In genomic region chr12:11177408-11178394, GRCm38 (mm10) we compare ENCODE assay signal across 13 mouse cellular contexts. TPM values are rescaled to one million over a fixed set of nuclear protein-coding genes. Genes with fewer than 3 reads are reported as not detected.
A peak's percentile ranks its signal among the peaks of the same experiment; 100 is the strongest.
DNase-seq lines count a peak whose midpoint lies in the region; ATAC-seq and TF ChIP-seq lines count a peak whose summit lies in the region.
"Had no signal": no experiment of that assay in that cellular context is flagged by ENCODE, and none has a peak within 500 bp of the region (broad histone marks: within the 10 kb centered on the region; RNA-seq: fewer than 3 reads in every experiment).

No protein-coding gene starts in this region.

- peak; percentile 19; the same call in 1 of the 2 replicates for TF ChIP-seq CTCF in forebrain, postnatal 0 days (IDR thresholded peaks at IDR 0.05; ENCODE audit: low read depth)
- TF ChIP-seq CTCF in kidney, postnatal 0 days (IDR thresholded peaks at IDR 0.05; ENCODE audit: low read depth) = peak; percentile 52

- peak; percentile 11; the same call in 1 of the 2 replicates for ATAC-seq in forebrain, postnatal 0 days
- no peak for ATAC-seq in forebrain, embryonic 16.5 days
- 0 out of 2 replicates have a peak, but pooled peaks have one; percentile 5 for ATAC-seq in kidney, postnatal 0 days (replicated peaks; ENCODE audit: low FRiP score, low read depth)
- peak; percentile 33 to 54; a peak in 2 of 4 replicates for ATAC-seq in hematopoietic stem cell, adult 5-6 weeks (replicated peaks in 1 of 2; ENCODE audit: insufficient read depth in 1 of 2, low FRiP score in 2 of 2, low TSS enrichment in 1 of 2, low read depth in 1 of 2, poor library complexity in 2 of 2, severe bottlenecking in 2 of 2)

- H3K36me3 ChIP-seq in forebrain, postnatal 0 days (ENCODE audit: insufficient read depth) = no peaks in the 10 kb centered on the region
- no peaks in the 10 kb centered on the region for H3K36me3 ChIP-seq in forebrain, embryonic 16.5 days (ENCODE audit: control insufficient read depth, insufficient read depth)
- H3K36me3 ChIP-seq in kidney, postnatal 0 days (ENCODE audit: insufficient read depth, low read length) = no peaks in the 10 kb centered on the region
- H3K36me3 ChIP-seq: embryonic facial prominence, embryonic 12.5 days had no signal

- 0 out of 2 replicates have a peak, but pooled peaks cover 2% of the 10 kb centered on the region for H3K4me1 ChIP-seq in forebrain, postnatal 0 days (ENCODE audit: insufficient read depth)
- H3K4me1 ChIP-seq in forebrain, embryonic 16.5 days (replicated peaks; ENCODE audit: control insufficient read depth, insufficient read depth, low read length) = peaks cover 5% of the 10 kb centered on the region; the same call in 1 of the 2 replicates
- 0 out of 2 replicates have a peak, but pooled peaks cover 7% of the 10 kb centered on the region for H3K4me1 ChIP-seq in kidney, postnatal 0 days (replicated peaks; ENCODE audit: insufficient read depth, low read length)

- WGBS in forebrain, postnatal 0 days = 57% methylated on average over 5 of the region's 5 CpGs
- 59% methylated on average over 5 of the region's 5 CpGs for WGBS in forebrain, embryonic 16.5 days
- WGBS in kidney, postnatal 0 days = 31% methylated on average over 5 of the region's 5 CpGs

- H3K27me3 ChIP-seq in forebrain, postnatal 0 days (ENCODE audit: insufficient read depth, low read length) = no peaks in the 10 kb centered on the region
- H3K27me3 ChIP-seq in forebrain, embryonic 16.5 days (replicated peaks; ENCODE audit: control insufficient read depth, insufficient read depth, low read length) = no peaks in the 10 kb centered on the region
- H3K27me3 ChIP-seq in kidney, postnatal 0 days (ENCODE audit: insufficient read depth, low read length) = no peaks in the 10 kb centered on the region
- H3K27me3 ChIP-seq: embryonic facial prominence, embryonic 12.5 days had no signal

- DNase-seq in forebrain, postnatal 0 days = no peak
- DNase-seq in kidney, postnatal 0 days (ENCODE audit: low spot score) = peak; percentile 73
- no peak for DNase-seq in kidney, postnatal 14 days
- peak; percentile 28 for DNase-seq in 3T3-L1 (ENCODE audit: low read depth, low spot score)
- no peak for DNase-seq in spleen, postnatal 14 days (ENCODE audit: low spot score in 2 of 2)
- DNase-seq in urinary bladder, postnatal 36 days (ENCODE audit: low spot score in 2 of 2) = no peak

- H3K4me3 ChIP-seq in forebrain, postnatal 0 days (ENCODE audit: low read depth, low read length) = no peak overlapping the region
- no peak overlapping the region for H3K4me3 ChIP-seq in forebrain, embryonic 16.5 days (replicated peaks; ENCODE audit: low read length)
- no peak overlapping the region for H3K4me3 ChIP-seq in kidney, postnatal 0 days (replicated peaks; ENCODE audit: low read depth, low read length)
- H3K4me3 ChIP-seq: embryonic facial prominence, embryonic 12.5 days; megakaryocyte, embryonic 14.5 days had no signal

- no peak overlapping the region for H3K9ac ChIP-seq in forebrain, postnatal 0 days
- H3K9ac ChIP-seq in forebrain, embryonic 16.5 days (replicated peaks; ENCODE audit: low read depth, low read length) = no peak overlapping the region
- no peak overlapping the region for H3K9ac ChIP-seq in kidney, postnatal 0 days (ENCODE audit: low read depth, low read length)
- H3K9ac ChIP-seq: embryonic facial prominence, embryonic 12.5 days had no signal

- no peaks in the 10 kb centered on the region for H3K9me3 ChIP-seq in forebrain, postnatal 0 days (ENCODE audit: low read length)
- no peaks in the 10 kb centered on the region for H3K9me3 ChIP-seq in forebrain, embryonic 16.5 days (ENCODE audit: control insufficient read depth, low read length)
- H3K9me3 ChIP-seq in kidney, postnatal 0 days (replicated peaks; ENCODE audit: low read length) = no peaks in the 10 kb centered on the region
- H3K9me3 ChIP-seq: embryonic facial prominence, embryonic 12.5 days; megakaryocyte, embryonic 14.5 days had no signal

- no peak overlapping the region for H3K4me2 ChIP-seq in forebrain, postnatal 0 days (ENCODE audit: low read depth)
- H3K4me2 ChIP-seq in forebrain, embryonic 16.5 days (ENCODE audit: low read length) = no peak overlapping the region
- H3K4me2 ChIP-seq in kidney, postnatal 0 days (ENCODE audit: low read length) = peak overlapping the region; percentile 45; the same call in 1 of the 2 replicates

- no peak overlapping the region for H3K27ac ChIP-seq in forebrain, postnatal 0 days (ENCODE audit: low read depth, low read length)
- H3K27ac ChIP-seq in forebrain, embryonic 16.5 days (ENCODE audit: low read length) = no peak overlapping the region
- H3K27ac ChIP-seq in kidney, postnatal 0 days = no peak overlapping the region
- H3K27ac ChIP-seq: embryonic facial prominence, embryonic 12.5 days had no signal

RNA-seq across cellular contexts. Expression of gene Kcns3, which starts 26.8 kb away (rescaled TPM):
- total RNA-seq in forebrain, postnatal 0 days (2014; rRNA removed) = 2.7 and 3.9 TPM in 2 replicates
- polyA plus RNA-seq in forebrain, postnatal 0 days (2015; fragmentation: Nextera tagmentation; extraction: Ambion mirVana) = 1.2 TPM in 2 replicates
- 0.39 and 0.83 TPM in 2 replicates for polyA plus RNA-seq in forebrain, embryonic 16.5 days (2015; fragmentation: Nextera tagmentation; extraction: Ambion mirVana)
- 8.6 and 8.7 TPM in 2 replicates for polyA plus RNA-seq in kidney, postnatal 0 days (2015; fragmentation: Nextera tagmentation; extraction: Ambion mirVana)
- total RNA-seq in hematopoietic stem cell, adult 5-6 weeks (2017) = not detected in 2 replicates

RNA-seq across cellular contexts. Expression of gene Msgn1, which starts 31.1 kb away (rescaled TPM):
- total RNA-seq in forebrain, postnatal 0 days (2014; rRNA removed) = not detected in 2 replicates
- polyA plus RNA-seq in forebrain, postnatal 0 days (2015; fragmentation: Nextera tagmentation; extraction: Ambion mirVana) = not detected in 2 replicates
- polyA plus RNA-seq in forebrain, embryonic 16.5 days (2015; fragmentation: Nextera tagmentation; extraction: Ambion mirVana) = not detected in 2 replicates
- not detected in 2 replicates for polyA plus RNA-seq in kidney, postnatal 0 days (2015; fragmentation: Nextera tagmentation; extraction: Ambion mirVana)
- total RNA-seq in hematopoietic stem cell, adult 5-6 weeks (2017) = not detected in 2 replicates
- total RNA-seq: adrenal gland, postnatal 36 days; gastrocnemius, postnatal 10 days; layer of hippocampus, postnatal 10 days had no signal
- polyA plus RNA-seq: embryonic facial prominence, embryonic 12.5 days had no signal

Comparison
In these comparisons a context has a peak if more than half of its experiments do, and no peak if none do; other contexts are left out.
1. DNase-seq: peak in kidney, postnatal 0 days (single experiment) and 3T3-L1 (single experiment); none in forebrain, postnatal 0 days (single experiment), kidney, postnatal 14 days (single experiment), spleen, postnatal 14 days (0 of 2) and urinary bladder, postnatal 36 days (0 of 2).